Mouse (Mus musculus): ENCODE results near the gene Vps13a. TPM values are rescaled to one million over a fixed set of nuclear protein-coding genes. Genes with fewer than 3 reads are reported as not detected.
A peak's percentile ranks its signal among the peaks of the same experiment; 100 is the strongest.

The Vps13a gene
- polyA plus RNA-seq (2011; ENCODE audit: insufficient read length, low read depth, missing spikeins), result 31.1 and 31.9 TPM in 2 replicates

GRCm38 (mm10) chr19:16780790-16781384 is at the start of gene Vps13a:
TSS of gene Vps13a (minus strand) at chr19:16780933.
- no peaks in the 10 kb centered on the region for H3K4me1 ChIP-seq (ENCODE audit: control insufficient read depth, insufficient read depth, low read length)
- peak within 1 kb of the TSS; percentile 93 for H3K4me3 ChIP-seq (ENCODE audit: insufficient read depth, low read length)
- H3K27ac ChIP-seq (ENCODE audit: insufficient read depth, low read length), result no peak within 1 kb of the TSS
- TF ChIP-seq POLR2A (IDR thresholded peaks at IDR 0.05; ENCODE audit: low read depth, low read length) (peak; percentile 54), CTCF (IDR thresholded peaks at IDR 0.05; ENCODE audit: borderline replicate concordance, insufficient read depth, low read length) (no peak)

- no peak overlapping the region for H3K4me3 ChIP-seq (ENCODE audit: insufficient read depth, low read length)
- no peaks in the 10 kb centered on the region for H3K4me1 ChIP-seq (ENCODE audit: control insufficient read depth, insufficient read depth, low read length)
- no peak overlapping the region for H3K27ac ChIP-seq (ENCODE audit: insufficient read depth, low read length)
- no peak for TF ChIP-seq POLR2A (IDR thresholded peaks at IDR 0.05; ENCODE audit: low read depth, low read length)
- TF ChIP-seq CTCF (IDR thresholded peaks at IDR 0.05; ENCODE audit: borderline replicate concordance, insufficient read depth, low read length), result no peak
Observed at GRCm38 (mm10) chr19:16827657-16828056, 46.9 kb upstream of the Vps13a start.

- H3K27ac ChIP-seq (ENCODE audit: insufficient read depth, low read length), result no peak overlapping the region
- H3K4me3 ChIP-seq (ENCODE audit: insufficient read depth, low read length), result no peak overlapping the region
- H3K4me1 ChIP-seq (ENCODE audit: control insufficient read depth, insufficient read depth, low read length), result no peaks in the 10 kb centered on the region
- TF ChIP-seq CTCF (IDR thresholded peaks at IDR 0.05; ENCODE audit: borderline replicate concordance, insufficient read depth, low read length) (no peak), POLR2A (IDR thresholded peaks at IDR 0.05; ENCODE audit: low read depth, low read length) (no peak)
Observed at GRCm38 (mm10) chr19:16825228-16825627, 44.5 kb upstream of the Vps13a start.

GRCm38 (mm10) chr19:16814848-16815247 is 34.1 kb upstream of the Vps13a start:
- Histone ChIP-seq H3K4me1 (ENCODE audit: control insufficient read depth, insufficient read depth, low read length) (no peaks in the 10 kb centered on the region), H3K4me3 (ENCODE audit: insufficient read depth, low read length) (no peak overlapping the region), H3K27ac (ENCODE audit: insufficient read depth, low read length) (no peak overlapping the region)
- TF ChIP-seq CTCF (IDR thresholded peaks at IDR 0.05; ENCODE audit: borderline replicate concordance, insufficient read depth, low read length), result no peak
- no peak for TF ChIP-seq POLR2A (IDR thresholded peaks at IDR 0.05; ENCODE audit: low read depth, low read length)

GRCm38 (mm10) chr19:16813306-16813705 is 32.6 kb upstream of the Vps13a start:
- no peaks in the 10 kb centered on the region for H3K4me1 ChIP-seq (ENCODE audit: control insufficient read depth, insufficient read depth, low read length)
- TF ChIP-seq POLR2A (IDR thresholded peaks at IDR 0.05; ENCODE audit: low read depth, low read length) (no peak), CTCF (IDR thresholded peaks at IDR 0.05; ENCODE audit: borderline replicate concordance, insufficient read depth, low read length) (no peak)
- H3K4me3 ChIP-seq (ENCODE audit: insufficient read depth, low read length), result no peak overlapping the region
- no peak overlapping the region for H3K27ac ChIP-seq (ENCODE audit: insufficient read depth, low read length)

GRCm38 (mm10) chr19:16812072-16812608 is 31.4 kb upstream of the Vps13a start:
- H3K4me3 ChIP-seq (ENCODE audit: insufficient read depth, low read length), result no peak overlapping the region
- H3K27ac ChIP-seq (ENCODE audit: insufficient read depth, low read length), result no peak overlapping the region
- no peak for TF ChIP-seq POLR2A (IDR thresholded peaks at IDR 0.05; ENCODE audit: low read depth, low read length)
- TF ChIP-seq CTCF (IDR thresholded peaks at IDR 0.05; ENCODE audit: borderline replicate concordance, insufficient read depth, low read length), result no peak
- H3K4me1 ChIP-seq (ENCODE audit: control insufficient read depth, insufficient read depth, low read length), result no peaks in the 10 kb centered on the region

- Histone ChIP-seq H3K4me3 (ENCODE audit: insufficient read depth, low read length) (no peak overlapping the region), H3K27ac (ENCODE audit: insufficient read depth, low read length) (no peak overlapping the region), H3K4me1 (ENCODE audit: control insufficient read depth, insufficient read depth, low read length) (no peaks in the 10 kb centered on the region)
- TF ChIP-seq CTCF (IDR thresholded peaks at IDR 0.05; ENCODE audit: borderline replicate concordance, insufficient read depth, low read length), result no peak
- no peak for TF ChIP-seq POLR2A (IDR thresholded peaks at IDR 0.05; ENCODE audit: low read depth, low read length)
Observed at GRCm38 (mm10) chr19:16805102-16805501, 24.4 kb upstream of the Vps13a start.

GRCm38 (mm10) chr19:16804578-16804977 is 23.8 kb upstream of the Vps13a start:
- TF ChIP-seq POLR2A (IDR thresholded peaks at IDR 0.05; ENCODE audit: low read depth, low read length) (no peak), CTCF (IDR thresholded peaks at IDR 0.05; ENCODE audit: borderline replicate concordance, insufficient read depth, low read length) (no peak)
- no peak overlapping the region for H3K4me3 ChIP-seq (ENCODE audit: insufficient read depth, low read length)
- H3K4me1 ChIP-seq (ENCODE audit: control insufficient read depth, insufficient read depth, low read length), result no peaks in the 10 kb centered on the region
- H3K27ac ChIP-seq (ENCODE audit: insufficient read depth, low read length), result no peak overlapping the region

- Histone ChIP-seq H3K27ac (ENCODE audit: insufficient read depth, low read length) (no peak overlapping the region), H3K4me3 (ENCODE audit: insufficient read depth, low read length) (no peak overlapping the region), H3K4me1 (ENCODE audit: control insufficient read depth, insufficient read depth, low read length) (no peaks in the 10 kb centered on the region)
- TF ChIP-seq CTCF (IDR thresholded peaks at IDR 0.05; ENCODE audit: borderline replicate concordance, insufficient read depth, low read length) (no peak), POLR2A (IDR thresholded peaks at IDR 0.05; ENCODE audit: low read depth, low read length) (no peak)
Observed at GRCm38 (mm10) chr19:16802707-16803106, 22.0 kb upstream of the Vps13a start.

GRCm38 (mm10) chr19:16802123-16802522 is 21.4 kb upstream of the Vps13a start:
- Histone ChIP-seq H3K27ac (ENCODE audit: insufficient read depth, low read length) (no peak overlapping the region), H3K4me3 (ENCODE audit: insufficient read depth, low read length) (no peak overlapping the region), H3K4me1 (ENCODE audit: control insufficient read depth, insufficient read depth, low read length) (no peaks in the 10 kb centered on the region)
- TF ChIP-seq CTCF (IDR thresholded peaks at IDR 0.05; ENCODE audit: borderline replicate concordance, insufficient read depth, low read length) (no peak), POLR2A (IDR thresholded peaks at IDR 0.05; ENCODE audit: low read depth, low read length) (no peak)

Measured in embryonic fibroblast, embryonic 13.5 days (primary cell).